Comparison of ENCODE assay signal across 38 mouse cellular contexts in genomic region chrX:21695687-21696086, GRCm38 (mm10). TPM values are rescaled to one million over a fixed set of nuclear protein-coding genes. Genes with fewer than 3 reads are reported as not detected.
A peak's percentile ranks its signal among the peaks of the same experiment; 100 is the strongest.
DNase-seq lines count a peak whose midpoint lies in the region; ATAC-seq lines count a peak whose summit lies in the region.
"Had no signal": no experiment of that assay in that cellular context is flagged by ENCODE, and none has a peak within 500 bp of the region (broad histone marks: within the 10 kb centered on the region; RNA-seq: fewer than 3 reads in every experiment).

No protein-coding gene starts in this region.

- no peaks in the 10 kb centered on the region for H3K4me1 ChIP-seq in embryonic facial prominence, embryonic 14.5 days (ENCODE audit: control insufficient read depth, insufficient read depth, low read length)
- H3K4me1 ChIP-seq in embryonic facial prominence, embryonic 10.5 days = no peaks in the 10 kb centered on the region
- H3K4me1 ChIP-seq: hindbrain, embryonic 12.5 days; intestine, embryonic 15.5 days; liver, embryonic 12.5 days; neural tube, embryonic 12.5 days had no signal

- ATAC-seq in embryonic facial prominence, embryonic 14.5 days (ENCODE audit: low read depth) = no peak; the same call in 1 of the 2 replicates
- ATAC-seq: forebrain, embryonic 14.5 days; hindbrain, postnatal 0 days; intestine, embryonic 15.5 days; liver, embryonic 12.5 days; liver, postnatal 0 days; midbrain, embryonic 16.5 days had no signal

- no peak overlapping the region for H3K9ac ChIP-seq in embryonic facial prominence, embryonic 14.5 days (ENCODE audit: low read depth, low read length)
- H3K9ac ChIP-seq: hindbrain, embryonic 12.5 days; intestine, embryonic 15.5 days; liver, embryonic 12.5 days; liver, postnatal 0 days; neural tube, embryonic 12.5 days had no signal

- H3K9me3 ChIP-seq in embryonic facial prominence, embryonic 14.5 days (ENCODE audit: control insufficient read depth, low read length) = no peaks in the 10 kb centered on the region
- H3K9me3 ChIP-seq in embryonic facial prominence, embryonic 10.5 days = no peaks in the 10 kb centered on the region
- H3K9me3 ChIP-seq: hindbrain, embryonic 12.5 days; intestine, embryonic 15.5 days; liver, embryonic 12.5 days; neural tube, embryonic 12.5 days had no signal

- H3K27ac ChIP-seq in embryonic facial prominence, embryonic 14.5 days (replicated peaks; ENCODE audit: low read depth, low read length) = no peak overlapping the region
- H3K27ac ChIP-seq in embryonic facial prominence, embryonic 10.5 days (replicated peaks) = no peak overlapping the region
- H3K27ac ChIP-seq: hindbrain, embryonic 12.5 days; hindbrain, postnatal 0 days; intestine, embryonic 15.5 days; layer of hippocampus, adult 2 months; liver, embryonic 12.5 days; neural tube, embryonic 12.5 days had no signal

- intact Hi-C loops in left cerebral cortex, postnatal 14 days (cut with DNase I) = no loop called here

- WGBS in embryonic facial prominence, embryonic 14.5 days = 79% methylated on average over 3 of the region's 3 CpGs
- 91% methylated on average over 3 of the region's 3 CpGs for WGBS in embryonic facial prominence, embryonic 10.5 days

- no peaks in the 10 kb centered on the region for H3K36me3 ChIP-seq in embryonic facial prominence, embryonic 14.5 days (ENCODE audit: control insufficient read depth, insufficient read depth, low read length)
- H3K36me3 ChIP-seq in embryonic facial prominence, embryonic 10.5 days (replicated peaks) = no peaks in the 10 kb centered on the region
- H3K36me3 ChIP-seq: hindbrain, embryonic 12.5 days; intestine, embryonic 15.5 days; liver, embryonic 12.5 days; neural tube, embryonic 12.5 days had no signal

- no peak overlapping the region for H3K4me3 ChIP-seq in embryonic facial prominence, embryonic 14.5 days (ENCODE audit: low read depth, low read length)
- no peak overlapping the region for H3K4me3 ChIP-seq in embryonic facial prominence, embryonic 10.5 days
- H3K4me3 ChIP-seq: hindbrain, embryonic 12.5 days; intestine, embryonic 15.5 days; layer of hippocampus, adult 2 months; liver, embryonic 12.5 days; myocyte; neural tube, embryonic 12.5 days had no signal

- DNase-seq in embryonic facial prominence, embryonic 14.5 days (ENCODE audit: low spot score) = peak; percentile 32
- DNase-seq in embryonic facial prominence, embryonic 10.5 days (ENCODE audit: low spot score) = no peak
- peak; percentile 19 for DNase-seq in urinary bladder, postnatal 14 days (ENCODE audit: low spot score)
- DNase-seq in urinary bladder, postnatal 4 days (ENCODE audit: low spot score in 2 of 2) = no peak
- DNase-seq in fat pad, adult 2 months (ENCODE audit: extremely low read depth, low read depth, low spot score) = peak; percentile 40
- DNase-seq in adrenal gland, postnatal 14 days = no peak
- DNase-seq in left cerebral cortex, postnatal 14 days (ENCODE audit: low spot score in 2 of 2) = no peak
- DNase-seq: cerebellum, adult 2 months; cerebellum, postnatal 14 days; gastrocnemius, postnatal 14 days; heart, adult 11 months; heart, postnatal 36 days; kidney, adult 2 months; kidney, postnatal 36 days; left cerebral cortex, postnatal 4 days; liver, postnatal 0 days had no signal

- no peak overlapping the region for H3K4me2 ChIP-seq in embryonic facial prominence, embryonic 14.5 days (ENCODE audit: low read depth, low read length)
- H3K4me2 ChIP-seq: heart, embryonic 11.5 days; hindbrain, embryonic 12.5 days; intestine, embryonic 15.5 days; liver, embryonic 12.5 days; midbrain, embryonic 11.5 days; neural tube, embryonic 12.5 days had no signal

- no peaks in the 10 kb centered on the region for H3K27me3 ChIP-seq in embryonic facial prominence, embryonic 14.5 days (replicated peaks; ENCODE audit: control insufficient read depth, insufficient read depth, low read length)
- H3K27me3 ChIP-seq in embryonic facial prominence, embryonic 10.5 days (replicated peaks; ENCODE audit: low read depth, poor library complexity, severe bottlenecking) = no peaks in the 10 kb centered on the region
- H3K27me3 ChIP-seq: hindbrain, embryonic 12.5 days; intestine, embryonic 15.5 days; liver, embryonic 12.5 days; neural tube, embryonic 12.5 days had no signal

RNA-seq across cellular contexts. Expression of gene Slc6a14, which starts 19.0 kb away (rescaled TPM):
- polyA plus RNA-seq in embryonic facial prominence, embryonic 14.5 days (2014; fragmentation: Nextera tagmentation; extraction: Ambion mirVana) = 1.2 and 1.3 TPM in 2 replicates
- polyA plus RNA-seq in embryonic facial prominence, embryonic 10.5 days (2016; fragmentation: Nextera tagmentation; extraction: Ambion mirVana) = 0.15 TPM in 1 of 2 replicates, not detected in the other
- 0.30 and 0.34 TPM in 2 replicates for total RNA-seq in adrenal gland, postnatal 14 days (2021)
- total RNA-seq in left cerebral cortex, postnatal 14 days (2021) = not detected
- total RNA-seq: gastrocnemius, postnatal 14 days; heart, postnatal 36 days; hindbrain, postnatal 0 days; layer of hippocampus, adult 2 months; layer of hippocampus, postnatal 14 days; left cerebral cortex, adult 8-10 months; left cerebral cortex, postnatal 4 days; megakaryocyte, adult 5-6 weeks; MEL had no signal
- polyA plus RNA-seq: cerebellum, adult 2 months; forebrain, embryonic 14.5 days; heart, embryonic 11.5 days; hindbrain, postnatal 0 days; liver, embryonic 12.5 days; liver, postnatal 0 days; midbrain, embryonic 16.5 days; myocyte had no signal

RNA-seq across cellular contexts. Expression of gene Gm28269, which starts 49.2 kb away (rescaled TPM):
- polyA plus RNA-seq in embryonic facial prominence, embryonic 14.5 days (2014; fragmentation: Nextera tagmentation; extraction: Ambion mirVana) = not detected in 2 replicates
- not detected in 2 replicates for polyA plus RNA-seq in embryonic facial prominence, embryonic 10.5 days (2016; fragmentation: Nextera tagmentation; extraction: Ambion mirVana)
- not detected in 2 replicates for total RNA-seq in adrenal gland, postnatal 14 days (2021)
- not detected for total RNA-seq in left cerebral cortex, postnatal 14 days (2021)
- total RNA-seq: adrenal gland, adult 18-20 months; adrenal gland, postnatal 4 days; gastrocnemius, postnatal 14 days; heart, postnatal 36 days; hindbrain, postnatal 0 days; layer of hippocampus, adult 2 months; layer of hippocampus, postnatal 14 days; left cerebral cortex, adult 8-10 months; left cerebral cortex, postnatal 4 days; megakaryocyte, adult 5-6 weeks; MEL had no signal
- polyA plus RNA-seq: cerebellum, adult 2 months; cortical plate, adult 2 months; forebrain, embryonic 14.5 days; heart, embryonic 11.5 days; heart, embryonic 16.5 days; hindbrain, embryonic 12.5 days; hindbrain, postnatal 0 days; intestine, embryonic 15.5 days; kidney, adult 2 months; kidney, embryonic 16.5 days; limb, embryonic 14.5 days; liver, embryonic 12.5 days; liver, postnatal 0 days; midbrain, embryonic 11.5 days; midbrain, embryonic 16.5 days; myocyte; neural tube, embryonic 12.5 days; stomach, embryonic 14.5 days had no signal

Comparison
In these comparisons a context has a peak if more than half of its experiments do, and no peak if none do; other contexts are left out.
1. DNase-seq: peak in embryonic facial prominence, embryonic 14.5 days (single experiment), urinary bladder, postnatal 14 days (single experiment) and fat pad, adult 2 months (single experiment); none in embryonic facial prominence, embryonic 10.5 days (single experiment), urinary bladder, postnatal 4 days (0 of 2), adrenal gland, postnatal 14 days (single experiment) and left cerebral cortex, postnatal 14 days (0 of 2).